Mouse (Mus musculus) ES-E14 (cell line): ENCODE measurements at regions not wholly inside any gene's neighbourhood (a gene's known extent, or its start where the extent isn't known, plus 50 kb on each side); places are given as distances from the start of the nearest gene placed in this dataset.

Experiments used
- DNase-seq: peaks from one replicate; pipeline ENCODE4 v3.0.0-alpha.2; 2013; ENCODE audit warnings: low read depth, low spot score
- H3K27ac ChIP-seq: 2 replicates; pipeline ENCODE4 v1.5.1; 2012; ENCODE audit warnings: low read depth, mild to moderate bottlenecking, low read length, moderate library complexity, mixed read lengths; ENCODE audit not compliant: poor library complexity, insufficient read depth, severe bottlenecking
- H3K36me3 ChIP-seq: 2 replicates; pipeline ENCODE4 v1.6.1; 2012; ENCODE audit warnings: mild to moderate bottlenecking, low read length, moderate library complexity, mixed read lengths; ENCODE audit not compliant: control insufficient read depth, poor library complexity, insufficient read depth, severe bottlenecking
- H3K4me1 ChIP-seq, 2 experiments: fragments of 150-350 bp in 1 of 2; sonication (generic) in 1 of 2; 2 replicates each; pipeline ENCODE4 v1.6.1; 2012; ENCODE audit warnings: low read length in 2 of 2, mild to moderate bottlenecking in 1 of 2, mixed read lengths in 1 of 2; ENCODE audit not compliant: control insufficient read depth in 2 of 2, insufficient read depth in 2 of 2, poor library complexity in 1 of 2
- H3K4me3 ChIP-seq, 2 experiments: fragments of 150-350 bp in 1 of 2; sonication (generic) in 1 of 2; 2 replicates each; pipeline ENCODE4 v1.5.1; 2012; ENCODE audit warnings: low read length in 2 of 2, low read depth in 1 of 2, mild to moderate bottlenecking in 1 of 2, mixed read lengths in 1 of 2; ENCODE audit not compliant: insufficient read depth in 1 of 2, poor library complexity in 1 of 2, severe bottlenecking in 1 of 2
- H3K9ac ChIP-seq: 2 replicates; pipeline ENCODE4 v1.6.1; 2012; ENCODE audit warnings: low read depth, mild to moderate bottlenecking, low read length, mixed read lengths; ENCODE audit not compliant: poor library complexity, insufficient read depth, severe bottlenecking
- H3K9me3 ChIP-seq: fragments of 150-350 bp; sonication (generic); 2 replicates; pipeline ENCODE4 v1.6.1; 2012; ENCODE audit warnings: low read depth, mild to moderate bottlenecking, low read length; ENCODE audit not compliant: control insufficient read depth, insufficient read depth
- CHD2 ChIP-seq: IDR thresholded peaks from 2 replicates; pipeline ENCODE4 v1.6.1; 2014; ENCODE audit warnings: mild to moderate bottlenecking, low read depth, low read length, inconsistent platforms
- HCFC1 ChIP-seq: IDR thresholded peaks from 2 replicates; pipeline ENCODE4 v1.6.1; 2012; ENCODE audit warnings: low read length, inconsistent platforms, borderline replicate concordance; ENCODE audit not compliant: insufficient read depth
- MAFK ChIP-seq: IDR thresholded peaks from 2 replicates; pipeline ENCODE4 v1.6.1; 2014; ENCODE audit warnings: mild to moderate bottlenecking, low read depth, low read length, inconsistent platforms; ENCODE audit not compliant: insufficient read depth
- ZC3H11A ChIP-seq: IDR thresholded peaks from 2 replicates; pipeline ENCODE4 v1.6.1; 2012; ENCODE audit warnings: low read depth, mild to moderate bottlenecking, inconsistent platforms, low read length, borderline replicate concordance
- ZNF384 ChIP-seq: IDR thresholded peaks from 2 replicates; pipeline ENCODE4 v1.6.1; 2012; ENCODE audit warnings: low read depth, low read length, inconsistent platforms
- in situ Hi-C, 2 experiments: fragments of 600-800 bp; cut with MboI; formaldehyde crosslinking; loops; one replicate each; pipeline ENCODE4 v1.15.1; 2025; ENCODE audit warnings: low sequenced_read_pairs in 2 of 2, inconsistent platforms in 1 of 2; ENCODE audit not compliant: unreplicated experiment in 2 of 2

- no peak for TF ChIP-seq CHD2
- no peak for TF ChIP-seq MAFK
- no peak for TF ChIP-seq ZNF384
- no peak for TF ChIP-seq HCFC1
- TF ChIP-seq ZC3H11A, result no peak
- no peaks in the 10 kb centered on the region for H3K9me3 ChIP-seq
- no peaks in the 10 kb centered on the region for H3K36me3 ChIP-seq
- H3K9ac ChIP-seq, result no peak overlapping the region
- no peak overlapping the region for H3K4me3 ChIP-seq
- in situ Hi-C loops, result no loop called here
- H3K4me1 ChIP-seq, result no peaks in the 10 kb centered on the region
- no peak overlapping the region for H3K27ac ChIP-seq
- DNase-seq, result no peak
Measured at GRCm38 (mm10) chr4:31381069-31381969, 582.6 kb upstream of the Map3k7 start.

- H3K27ac ChIP-seq, result no peak overlapping the region
- no peaks in the 10 kb centered on the region for H3K9me3 ChIP-seq
- no peaks in the 10 kb centered on the region for H3K4me1 ChIP-seq
- TF ChIP-seq ZNF384, result no peak
- TF ChIP-seq ZC3H11A, result no peak
- no peak for TF ChIP-seq MAFK
- no peak for TF ChIP-seq CHD2
- no peak for DNase-seq
- H3K4me3 ChIP-seq, result no peak overlapping the region
- H3K9ac ChIP-seq, result no peak overlapping the region
- in situ Hi-C loops, result no loop called here
- H3K36me3 ChIP-seq, result no peaks in the 10 kb centered on the region
Measured at GRCm38 (mm10) chr4:31392932-31393632, 570.8 kb upstream of the Map3k7 start.

- no peaks in the 10 kb centered on the region for H3K36me3 ChIP-seq
- no peak for DNase-seq
- H3K9ac ChIP-seq, result no peak overlapping the region
- H3K9me3 ChIP-seq, result no peaks in the 10 kb centered on the region
- H3K27ac ChIP-seq, result no peak overlapping the region
- H3K4me3 ChIP-seq, result no peak overlapping the region
- TF ChIP-seq HCFC1 (no peak), MAFK (no peak), ZNF384 (no peak), ZC3H11A (no peak), CHD2 (no peak)
- no peaks in the 10 kb centered on the region for H3K4me1 ChIP-seq
- in situ Hi-C loops, result no loop called here
Measured at GRCm38 (mm10) chr4:31395538-31395937, 568.4 kb upstream of the Map3k7 start.

GRCm38 (mm10) chr4:31403976-31404375 lies 559.9 kb upstream of the Map3k7 start:
- H3K4me3 ChIP-seq, result no peak overlapping the region
- in situ Hi-C loops, result no loop called here
- no peaks in the 10 kb centered on the region for H3K4me1 ChIP-seq
- no peak overlapping the region for H3K27ac ChIP-seq
- no peak for TF ChIP-seq ZC3H11A
- TF ChIP-seq HCFC1, result no peak
- no peak for TF ChIP-seq ZNF384
- no peak for TF ChIP-seq CHD2
- no peak for TF ChIP-seq MAFK
- no peak overlapping the region for H3K9ac ChIP-seq
- H3K9me3 ChIP-seq, result no peaks in the 10 kb centered on the region
- DNase-seq, result no peak
- H3K36me3 ChIP-seq, result no peaks in the 10 kb centered on the region
